Mouse (Mus musculus): ENCODE measurements around the gene Mrps31. TPM values are rescaled to one million over a fixed set of nuclear protein-coding genes. Genes with fewer than 3 reads are reported as not detected.

Mrps31 gene
- polyA plus RNA-seq, 1 experiment from 2014 or later = 35.9 TPM

GRCm38 (mm10) chr8:22410688-22411281, 376 bp upstream of the Mrps31 start:
- WGBS = 17% methylated on average over 16 of the region's 16 CpGs
- Histone ChIP-seq H3K4me1 (ENCODE audit: control insufficient read depth, insufficient read depth, low read length) (peaks cover 11% of the 10 kb centered on the region), H3K27me3 (replicated peaks; ENCODE audit: control insufficient read depth, insufficient read depth, low read length) (no peaks in the 10 kb centered on the region; the same call in 1 of the 2 replicates), H3K27ac (replicated peaks; ENCODE audit: low read depth, low read length) (peak overlapping the region; percentile 57; the same call in 1 of the 2 replicates), H3K9me3 (ENCODE audit: control insufficient read depth, low read length) (no peaks in the 10 kb centered on the region), H3K36me3 (ENCODE audit: control insufficient read depth, insufficient read depth, low read length) (peaks cover 6% of the 10 kb centered on the region; the same call in 1 of the 2 replicates), H3K4me2 (ENCODE audit: low read depth, low read length) (peak overlapping the region; percentile 82), H3K4me3 (ENCODE audit: low read depth, low read length) (peak overlapping the region; percentile 67), H3K9ac (ENCODE audit: low read depth, low read length) (peak overlapping the region; percentile 82)
- ATAC-seq (ENCODE audit: low read depth) (peak; percentile 58), DNase-seq (ENCODE audit: low spot score) (no peak)

GRCm38 (mm10) chr8:22411971-22412370, 810 bp downstream of the Mrps31 start:
- no peaks in the 10 kb centered on the region for H3K9me3 ChIP-seq (ENCODE audit: control insufficient read depth, low read length)
- H3K27ac ChIP-seq (replicated peaks; ENCODE audit: low read depth, low read length) = no peak overlapping the region
- peak overlapping the region; percentile 67 for H3K4me3 ChIP-seq (ENCODE audit: low read depth, low read length)
- DNase-seq (ENCODE audit: low spot score) (no peak), ATAC-seq (ENCODE audit: low read depth) (no peak)
- H3K4me2 ChIP-seq (ENCODE audit: low read depth, low read length) = peak overlapping the region; percentile 82
- 18% methylated on average over 8 of the region's 8 CpGs for WGBS
- H3K27me3 ChIP-seq (replicated peaks; ENCODE audit: control insufficient read depth, insufficient read depth, low read length) = no peaks in the 10 kb centered on the region; the same call in 1 of the 2 replicates
- H3K36me3 ChIP-seq (ENCODE audit: control insufficient read depth, insufficient read depth, low read length) = peaks cover 18% of the 10 kb centered on the region; the same call in 1 of the 2 replicates
- peak overlapping the region; percentile 82 for H3K9ac ChIP-seq (ENCODE audit: low read depth, low read length)
- peaks cover 11% of the 10 kb centered on the region for H3K4me1 ChIP-seq (ENCODE audit: control insufficient read depth, insufficient read depth, low read length)

Other genes starting within 250 kb of the Mrps31 start
- 4.1 and 5.8 TPM in 2 replicates for gene Nek3, start 244.9 kb upstream of the Mrps31 start, polyA plus RNA-seq (2014; fragmentation: Nextera tagmentation; extraction: Ambion mirVana)
- gene Ckap2, start 225.5 kb upstream of the Mrps31 start, polyA plus RNA-seq (2014; fragmentation: Nextera tagmentation; extraction: Ambion mirVana) = 35.6 and 43.4 TPM in 2 replicates
- gene Vps36, start 218.6 kb upstream of the Mrps31 start, polyA plus RNA-seq (2014; fragmentation: Nextera tagmentation; extraction: Ambion mirVana) = 28.4 and 31.1 TPM in 2 replicates
- gene Thsd1, start 184.0 kb upstream of the Mrps31 start, polyA plus RNA-seq (2014; fragmentation: Nextera tagmentation; extraction: Ambion mirVana) = 11.2 and 13.1 TPM in 2 replicates
- gene Tpte, start 127.9 kb upstream of the Mrps31 start, polyA plus RNA-seq (2014; fragmentation: Nextera tagmentation; extraction: Ambion mirVana) = not detected in 2 replicates
- gene Slc25a15, start 12.8 kb upstream of the Mrps31 start, polyA plus RNA-seq (2014; fragmentation: Nextera tagmentation; extraction: Ambion mirVana) = 17.1 and 17.4 TPM in 2 replicates